Mouse (Mus musculus): ENCODE results near the gene Ccdc162.

DNA sequence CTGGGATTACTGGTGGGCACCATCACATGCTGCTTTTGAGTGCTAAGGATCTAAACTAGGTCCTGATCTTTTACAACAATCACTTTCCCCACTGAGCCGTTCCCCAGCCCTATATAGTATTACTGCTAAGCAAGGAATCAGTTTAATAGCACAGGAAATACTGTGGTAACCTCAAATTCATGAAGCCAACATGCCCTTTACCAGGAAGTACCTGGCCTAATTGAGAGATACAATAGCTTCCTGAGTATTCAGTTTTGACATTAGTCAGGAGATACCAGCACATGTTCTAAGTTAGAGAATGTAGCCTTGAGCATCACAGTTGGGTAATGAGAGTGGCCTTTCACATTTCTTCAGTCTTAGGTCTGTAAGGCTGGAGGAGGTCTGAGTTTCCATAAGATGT lies 179.7 kb downstream of the Ccdc162 start:
- TF ChIP-seq POLR2A (IDR thresholded peaks at IDR 0.05; ENCODE audit: borderline replicate concordance, low read depth, low read length) (no peak), CTCF (IDR thresholded peaks at IDR 0.05; ENCODE audit: low read depth, low read length) (no peak)

Measured in bone marrow macrophage, adult 2 months (primary cell).